Mouse (Mus musculus) E14TG2a.4 (cell line): ENCODE results near the gene Selenbp1.

Experiments used
- H3K27me3 ChIP-seq: 2 replicates; pipeline ENCODE4 v1.6.1; 2014; ENCODE audit warnings: low read length, control low read depth; ENCODE audit not compliant: insufficient read depth
- H3K36me3 ChIP-seq: 2 replicates; pipeline ENCODE4 v1.6.1; 2014; ENCODE audit warnings: low read length, control low read depth; ENCODE audit not compliant: insufficient read depth
- H3K4me1 ChIP-seq: replicated peaks from 2 replicates; pipeline ENCODE4 v1.6.1; 2014; ENCODE audit warnings: low read depth, low read length, control low read depth
- H3K4me3 ChIP-seq: replicated peaks from 2 replicates; pipeline ENCODE4 v1.5.1; 2014; ENCODE audit warnings: mild to moderate bottlenecking, low read length
- H3K9me3 ChIP-seq: 2 replicates; pipeline ENCODE4 v1.6.1; 2014; ENCODE audit warnings: low read length, control low read depth
- CTCF ChIP-seq: conservative IDR thresholded peaks from 2 replicates; pipeline ENCODE4 v1.5.1; 2014; ENCODE audit warnings: low read length
- NANOG ChIP-seq: IDR thresholded peaks from 2 replicates; pipeline ENCODE4 v1.6.1; 2014; ENCODE audit warnings: borderline replicate concordance, low read length, mixed read lengths
- POU5F1 ChIP-seq: IDR thresholded peaks from 2 replicates; pipeline ENCODE4 v1.6.1; 2014; ENCODE audit warnings: low read length, borderline replicate concordance

Gene Selenbp1

DNA sequence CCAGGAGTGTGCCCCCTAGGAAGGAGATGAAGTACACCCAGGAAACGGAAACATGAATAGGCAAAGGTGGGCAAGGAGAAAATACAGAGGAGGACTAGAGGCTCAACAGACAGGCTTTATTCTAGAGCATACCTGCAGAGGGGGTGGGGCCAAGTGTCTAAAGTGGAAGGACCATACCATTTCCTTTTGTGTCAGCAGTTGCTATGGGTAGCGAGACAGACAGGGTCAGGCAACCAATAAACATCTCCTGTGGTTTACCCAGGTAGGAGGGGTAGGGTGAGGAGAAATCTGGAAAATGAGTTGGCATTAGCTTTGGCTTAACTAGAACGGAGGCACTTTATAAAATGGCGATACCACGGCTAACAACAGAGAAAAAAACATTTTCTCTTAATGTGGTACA lies 19.9 kb downstream of the Selenbp1 start:
- Histone ChIP-seq H3K4me3 (0 out of 2 replicates have a peak overlapping the region, but pooled peaks have one; percentile 85), H3K4me1 (peaks cover 27% of the 10 kb centered on the region), H3K27me3 (0 out of 2 replicates have a peak, but pooled peaks cover 5% of the 10 kb centered on the region), H3K36me3 (peaks cover 29% of the 10 kb centered on the region), H3K9me3 (no peaks in the 10 kb centered on the region)
- no peak for TF ChIP-seq POU5F1
- TF ChIP-seq CTCF = no peak
- no peak for TF ChIP-seq NANOG

- H3K36me3 ChIP-seq = peaks cover 35% of the 10 kb centered on the region
- TF ChIP-seq CTCF (no peak), POU5F1 (no peak), NANOG (no peak)
- H3K4me3 ChIP-seq = peak overlapping the region; percentile 85
- H3K9me3 ChIP-seq = no peaks in the 10 kb centered on the region
- peaks cover 32% of the 10 kb centered on the region for H3K4me1 ChIP-seq
- 0 out of 2 replicates have a peak, but pooled peaks cover 5% of the 10 kb centered on the region for H3K27me3 ChIP-seq
Measured at GRCm38 (mm10) chr3:94953384-94953763, 20.5 kb downstream of the Selenbp1 start.

GRCm38 (mm10) chr3:94953764-94954616 lies 21.1 kb downstream of the Selenbp1 start, which contains the start of gene Rfx5:
Rfx5 (plus strand) TSS chr3:94954075.
- TF ChIP-seq CTCF (no peak), NANOG (no peak)
- Histone ChIP-seq H3K9me3 (no peaks in the 10 kb centered on the region), H3K4me3 (peak within 1 kb of the TSS; percentile 85), H3K4me1 (peaks cover 38% of the 10 kb centered on the region), H3K27me3 (0 out of 2 replicates have a peak, but pooled peaks cover 5% of the 10 kb centered on the region), H3K36me3 (peaks cover 41% of the 10 kb centered on the region)

DNA sequence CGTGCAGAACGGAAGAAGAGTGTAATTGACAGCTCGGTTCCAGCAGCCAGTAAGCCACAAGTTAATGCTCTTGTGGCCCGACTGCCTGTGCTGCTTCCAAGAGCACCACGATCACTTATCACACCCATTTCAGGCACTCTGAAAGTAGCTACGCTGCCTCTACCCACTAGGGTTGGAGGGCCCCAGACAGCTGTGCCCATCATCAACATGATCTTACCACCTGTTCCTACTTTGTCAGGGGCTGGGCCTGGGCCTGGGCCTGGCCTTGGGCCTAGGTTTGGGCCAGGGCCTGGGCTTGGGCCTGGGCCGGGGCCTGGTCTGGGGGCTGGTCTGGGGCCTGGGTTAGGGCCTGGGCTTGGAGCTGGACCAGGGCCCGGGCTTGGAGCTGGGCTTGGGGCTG lies 25.4 kb downstream of the Selenbp1 start:
- H3K4me3 ChIP-seq = no peak overlapping the region; the same call in 1 of the 2 replicates
- peaks cover 45% of the 10 kb centered on the region for H3K36me3 ChIP-seq
- peaks cover 66% of the 10 kb centered on the region for H3K4me1 ChIP-seq
- H3K9me3 ChIP-seq = no peaks in the 10 kb centered on the region
- TF ChIP-seq NANOG (no peak), CTCF (no peak), POU5F1 (no peak)
- 0 out of 2 replicates have a peak, but pooled peaks cover 5% of the 10 kb centered on the region for H3K27me3 ChIP-seq

GRCm38 (mm10) chr3:94959871-94960270 lies 27.0 kb downstream of the Selenbp1 start:
- TF ChIP-seq NANOG (no peak), CTCF (no peak), POU5F1 (no peak)
- no peaks in the 10 kb centered on the region for H3K9me3 ChIP-seq
- 0 out of 2 replicates have a peak overlapping the region, but pooled peaks have one; percentile 10 for H3K4me3 ChIP-seq
- H3K36me3 ChIP-seq = peaks cover 45% of the 10 kb centered on the region
- 0 out of 2 replicates have a peak, but pooled peaks cover 3% of the 10 kb centered on the region for H3K27me3 ChIP-seq
- H3K4me1 ChIP-seq = peaks cover 63% of the 10 kb centered on the region

DNA sequence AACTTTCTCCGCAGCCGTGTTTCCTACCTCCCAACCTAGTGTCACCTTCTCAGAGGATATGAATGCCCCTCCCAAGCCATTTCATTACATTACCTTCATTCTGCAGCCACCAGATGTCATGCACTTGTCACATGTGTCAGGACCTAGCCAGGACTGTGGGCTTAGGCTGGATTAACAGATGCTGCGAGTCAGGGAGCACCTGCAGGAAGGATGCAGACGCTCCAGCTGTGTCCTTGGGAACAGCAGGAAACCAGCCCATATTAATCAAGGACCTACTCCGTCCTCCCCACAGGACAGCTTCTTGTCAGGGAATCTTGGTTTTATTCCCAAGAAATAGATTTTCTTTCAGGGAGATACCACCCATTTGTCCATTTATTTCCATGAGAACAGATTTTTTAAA lies 27.5 kb downstream of the Selenbp1 start:
- H3K4me1 ChIP-seq = peaks cover 58% of the 10 kb centered on the region
- H3K36me3 ChIP-seq = peaks cover 40% of the 10 kb centered on the region
- H3K4me3 ChIP-seq = 0 out of 2 replicates have a peak overlapping the region, but pooled peaks have one; percentile 10
- no peaks in the 10 kb centered on the region for H3K27me3 ChIP-seq
- H3K9me3 ChIP-seq = no peaks in the 10 kb centered on the region
- TF ChIP-seq POU5F1 (no peak), CTCF (no peak), NANOG (no peak)

GRCm38 (mm10) chr3:94964989-94965388 lies 32.1 kb downstream of the Selenbp1 start:
- Histone ChIP-seq H3K9me3 (no peaks in the 10 kb centered on the region), H3K27me3 (no peaks in the 10 kb centered on the region), H3K4me1 (peaks cover 46% of the 10 kb centered on the region), H3K4me3 (no peak overlapping the region), H3K36me3 (no peaks in the 10 kb centered on the region)
- TF ChIP-seq CTCF (no peak), NANOG (no peak), POU5F1 (no peak)

GRCm38 (mm10) chr3:94965878-94966277 lies 33.0 kb downstream of the Selenbp1 start:
- H3K9me3 ChIP-seq = no peaks in the 10 kb centered on the region
- no peaks in the 10 kb centered on the region for H3K27me3 ChIP-seq
- peaks cover 37% of the 10 kb centered on the region for H3K4me1 ChIP-seq
- H3K4me3 ChIP-seq = no peak overlapping the region
- H3K36me3 ChIP-seq = no peaks in the 10 kb centered on the region
- TF ChIP-seq POU5F1 (no peak), NANOG (no peak), CTCF (no peak)
